Mouse (Mus musculus) megakaryocyte, adult 5-6 weeks (primary cell): ENCODE measurements around the gene Hdc. TPM values are rescaled to one million over a fixed set of nuclear protein-coding genes. Genes with fewer than 3 reads are reported as not detected.
A peak's percentile ranks its signal among the peaks of the same experiment; 100 is the strongest.

ENCODE experiments used
- ATAC-seq: 2 replicates; pipeline ENCODE4 v1.8.0; 2016; ENCODE audit warnings: mild to moderate bottlenecking, inconsistent platforms; ENCODE audit not compliant: poor library complexity, severe bottlenecking
- total RNA-seq, 2 experiments: library from RNA; stranded (forward) in 1 of 2; stranded (reverse) in 1 of 2; fragments of 153-499, 151-499 nt in 1 of 2; fragments of 221-1000, 200-1000 nt in 1 of 2; gene quantifications; 2 replicates each; pipeline versions ENCODE4 v1.2.3 to v1.2.4; 2015 to 2017

Gene Hdc
- total RNA-seq, 2 experiments from 2014 or later = 21.5 to 42.8 TPM

DNA sequence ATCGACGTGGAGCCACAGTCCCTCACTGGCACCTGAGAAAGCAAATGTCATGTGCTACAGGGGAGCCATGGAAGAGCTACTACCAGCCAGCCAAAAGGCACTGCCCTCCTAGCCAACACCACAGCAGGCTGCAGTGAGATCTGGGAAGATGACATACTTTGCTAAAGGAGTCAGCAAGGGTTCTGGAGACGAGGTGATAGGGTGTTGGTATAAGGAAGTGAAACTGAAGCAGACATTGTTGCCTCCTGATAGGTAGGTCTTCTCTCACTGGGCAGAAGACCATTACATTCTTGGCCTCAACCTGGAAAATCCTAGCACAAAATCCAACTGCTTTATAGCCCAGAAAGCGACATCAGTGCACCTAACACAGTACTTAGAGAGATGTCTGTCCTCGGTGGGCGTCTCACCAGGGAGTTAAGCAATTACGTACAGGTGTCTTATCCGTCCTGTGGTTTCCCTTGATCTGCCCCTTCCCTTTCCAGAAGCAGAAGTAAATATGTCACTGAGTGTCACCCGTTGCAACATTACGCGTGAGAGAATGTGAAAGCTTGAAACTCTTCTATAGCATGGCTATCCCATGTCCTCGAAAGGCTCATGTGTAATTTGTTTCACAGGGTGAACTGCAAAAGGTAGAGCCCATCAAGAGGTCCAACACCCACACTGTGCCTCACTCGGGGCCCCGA, 17.0 kb downstream of the Hdc start:
- ATAC-seq = peak; percentile 60

DNA sequence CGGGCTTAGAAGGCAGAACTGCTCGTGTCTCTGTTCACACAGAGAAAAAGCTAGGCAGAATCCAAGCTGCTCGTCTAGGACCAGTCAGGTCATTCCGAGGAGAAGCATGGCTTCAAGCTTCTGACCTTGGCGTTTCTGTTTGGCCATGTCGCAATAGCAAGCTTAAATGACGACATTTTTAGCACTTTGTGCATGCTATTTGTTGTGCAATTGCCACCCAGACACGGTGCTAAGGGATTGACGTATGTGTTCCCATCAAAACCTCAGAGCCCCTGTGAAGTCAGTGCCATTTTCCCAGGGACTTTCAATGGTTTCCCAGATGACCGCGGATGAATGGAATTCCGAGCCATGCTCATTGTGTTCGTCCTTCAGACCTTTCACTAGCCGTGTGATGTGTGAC, 18.6 kb downstream of the Hdc start:
- ATAC-seq = peak; percentile 42

DNA sequence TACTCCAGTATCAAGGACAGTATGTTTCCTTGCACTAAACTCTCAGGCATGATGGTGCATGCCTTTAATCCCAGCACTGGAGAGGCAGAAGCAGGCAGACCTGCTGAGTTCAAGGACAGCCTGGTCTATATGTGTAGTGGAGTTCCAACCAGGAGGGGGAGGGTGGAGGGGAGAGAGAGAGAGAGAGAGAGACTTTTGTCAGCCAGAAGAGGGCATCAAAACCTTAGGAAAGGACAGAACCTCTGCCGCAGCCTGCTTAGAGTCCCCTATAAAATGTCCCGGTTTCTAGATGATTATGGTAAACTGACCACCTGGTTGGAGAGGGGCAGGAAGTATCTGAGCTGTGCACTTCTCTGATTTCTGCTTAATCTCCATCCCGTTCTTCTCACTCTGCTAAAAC, 20.1 kb downstream of the Hdc start:
- no peak for ATAC-seq

DNA sequence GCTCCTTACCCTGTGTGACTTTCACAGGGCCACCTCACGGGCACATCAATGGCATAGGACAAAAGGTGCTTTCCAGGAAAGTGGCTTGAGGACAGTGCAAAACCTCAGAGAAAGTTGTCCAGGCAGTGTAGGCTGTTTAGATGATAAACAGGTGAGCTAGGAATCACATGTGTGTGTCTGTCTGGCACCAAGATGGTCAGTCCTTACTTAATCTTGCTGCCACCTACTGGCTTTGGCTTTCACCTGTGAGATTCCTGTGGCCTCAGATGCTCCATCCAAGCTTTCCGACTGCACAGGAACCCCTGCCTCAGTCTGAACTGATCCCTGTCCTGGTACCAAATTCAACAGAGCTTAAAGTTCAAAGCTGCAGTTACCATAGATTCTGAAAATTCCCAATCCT, 20.7 kb downstream of the Hdc start:
- no peak for ATAC-seq

DNA sequence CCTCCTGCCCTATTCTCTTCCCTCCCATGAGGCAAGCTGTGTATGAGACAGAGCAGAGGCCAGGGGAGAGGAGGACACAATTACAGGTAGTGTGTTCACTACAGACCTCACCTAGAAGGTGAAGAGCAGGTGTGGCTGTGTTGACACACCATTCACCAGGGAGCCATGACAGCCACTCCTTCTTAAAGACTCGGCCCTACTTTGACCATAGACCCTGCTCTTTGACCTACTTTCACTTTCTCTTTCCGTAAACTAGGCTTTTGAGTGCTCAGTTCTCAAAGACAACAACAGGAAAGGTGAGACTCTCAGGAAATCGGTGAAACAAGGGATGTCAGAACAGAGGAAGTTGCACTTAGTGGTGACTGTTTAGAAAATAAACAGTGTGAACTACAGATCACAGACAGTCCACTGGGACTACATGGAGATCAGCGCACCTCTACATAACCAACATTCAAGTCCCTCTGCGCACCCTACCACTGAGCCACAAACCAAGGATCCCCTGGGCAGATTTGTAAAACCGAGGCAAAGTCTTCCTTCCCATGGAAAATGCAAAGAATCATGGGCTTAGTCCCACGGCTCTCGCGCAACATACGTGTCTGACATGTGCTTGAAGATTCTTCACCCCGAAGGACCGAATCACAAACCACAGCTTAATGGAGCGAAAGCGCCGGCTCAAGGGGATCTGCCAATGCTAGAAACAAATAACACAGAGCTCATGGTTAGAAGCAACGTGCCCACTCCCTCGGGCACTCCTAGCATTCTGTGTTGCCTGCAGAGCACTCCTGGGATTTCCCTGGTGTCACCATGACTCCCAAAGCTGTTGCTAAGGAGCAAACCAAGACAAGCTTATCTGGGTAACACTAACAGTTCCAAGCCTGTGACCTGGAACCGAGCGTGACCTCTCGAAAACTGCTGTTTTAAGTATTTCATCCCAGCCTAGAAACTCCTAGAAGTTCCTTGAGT, 21.5 kb downstream of the Hdc start:
- ATAC-seq = peak; percentile 19

DNA sequence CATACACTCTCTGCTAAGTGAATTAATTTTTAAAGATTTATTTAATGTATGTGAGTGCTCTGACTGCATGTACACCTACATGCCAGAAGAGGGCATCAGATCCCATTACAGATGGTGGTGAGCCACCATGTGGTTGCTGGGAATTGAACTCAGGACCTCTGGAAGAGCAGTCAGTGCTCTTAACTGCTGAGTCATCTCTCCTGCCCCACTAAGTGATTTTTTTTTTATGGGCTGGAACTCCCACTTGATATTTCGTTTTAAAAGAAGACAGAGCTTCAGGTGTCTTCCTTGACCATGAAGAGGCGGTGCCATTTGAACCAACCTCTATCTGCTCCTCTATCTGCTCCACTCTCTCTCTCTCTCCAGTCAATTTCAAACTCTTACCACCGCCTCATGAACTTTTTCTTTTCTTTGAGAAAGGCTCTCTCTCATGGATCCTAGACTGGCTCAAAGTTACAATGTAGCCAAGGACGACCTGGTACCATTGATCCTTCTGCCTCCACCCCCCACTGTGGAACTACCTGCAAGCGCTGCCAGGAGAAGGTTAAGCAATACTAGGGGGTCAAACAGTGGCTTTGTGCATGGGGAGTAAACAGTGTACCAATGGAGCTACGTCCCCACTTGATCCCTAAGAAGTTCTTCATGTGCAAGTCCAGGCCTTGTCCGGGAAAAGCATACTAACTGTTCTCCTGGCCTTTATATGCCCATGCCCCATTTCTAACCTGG, 22.6 kb downstream of the Hdc start:
- no peak for ATAC-seq

DNA sequence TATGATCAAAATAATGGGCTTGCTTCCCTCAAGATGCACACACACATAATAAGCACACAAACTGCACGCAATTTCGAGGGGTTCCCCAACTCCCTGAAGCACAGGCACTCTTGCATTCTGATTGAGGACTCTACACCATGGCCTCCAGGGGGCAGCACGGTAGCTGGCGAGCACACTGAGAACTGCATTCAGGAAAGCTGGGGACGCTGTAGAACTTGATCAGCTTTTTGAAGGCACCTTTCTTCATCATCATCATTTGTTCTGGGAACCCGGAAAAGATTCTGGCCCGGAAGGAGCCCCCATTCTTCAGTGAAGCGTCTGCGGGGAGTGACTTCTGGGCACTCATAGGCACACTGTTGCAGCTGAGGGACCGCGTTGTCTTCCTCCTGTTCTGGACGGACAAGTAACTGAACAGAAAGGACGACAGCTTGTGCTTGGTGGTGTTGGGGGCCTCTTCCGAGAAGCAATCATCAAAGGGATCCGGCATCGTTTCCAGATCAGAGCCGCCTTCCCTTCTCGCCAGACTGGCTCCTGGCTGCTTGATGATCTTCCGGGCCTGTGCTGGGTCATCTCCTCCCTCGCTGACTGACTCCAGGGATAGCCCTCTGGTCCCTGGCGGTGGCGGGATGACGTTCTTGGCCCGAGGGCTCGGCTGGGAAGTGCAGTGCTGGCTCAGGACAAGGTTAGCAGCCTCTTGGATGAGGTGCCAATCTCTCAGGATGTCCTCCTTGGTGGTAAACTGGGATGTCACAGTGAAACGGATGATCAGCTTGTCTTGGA, 25.1 kb downstream of the Hdc start:
- ATAC-seq = peak; percentile 86

DNA sequence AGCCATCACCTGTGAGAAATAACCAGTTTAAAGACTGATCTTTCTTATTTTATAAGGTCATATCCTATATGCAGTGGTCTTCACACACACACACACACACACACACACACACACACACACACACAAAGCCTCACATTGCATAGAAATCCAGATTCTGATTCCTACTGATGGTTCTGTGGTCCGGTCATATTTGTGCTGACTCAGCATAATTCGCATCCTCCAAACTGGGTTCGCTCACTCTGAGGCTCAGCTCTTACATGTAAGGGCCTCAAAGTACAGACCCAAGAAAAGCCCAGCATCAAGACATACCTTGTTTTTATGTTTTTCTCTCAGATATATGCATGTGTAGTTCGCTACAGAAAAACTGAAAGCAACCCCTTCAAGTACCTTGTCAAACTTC, 27.8 kb downstream of the Hdc start:
- no peak for ATAC-seq

DNA sequence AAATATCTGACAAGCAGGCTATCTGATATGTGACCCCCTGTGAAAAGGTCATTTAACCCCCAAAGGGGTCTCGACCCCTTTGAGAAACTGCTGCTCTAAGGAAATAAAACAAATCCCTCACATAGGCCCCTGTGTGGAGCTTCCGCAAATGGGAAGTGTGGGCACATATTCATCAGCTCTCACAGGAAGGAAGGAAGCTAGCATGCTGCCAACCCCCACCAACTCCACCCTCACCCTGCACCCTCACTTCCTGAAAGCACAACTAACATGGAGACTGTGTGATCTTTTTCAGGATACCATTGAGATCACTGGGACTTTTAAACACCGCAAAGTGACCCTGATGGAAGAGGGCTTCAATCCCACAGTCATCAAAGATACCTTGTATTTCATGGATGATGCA, 31.6 kb downstream of the Hdc start:
- ATAC-seq = peak; percentile 99

DNA sequence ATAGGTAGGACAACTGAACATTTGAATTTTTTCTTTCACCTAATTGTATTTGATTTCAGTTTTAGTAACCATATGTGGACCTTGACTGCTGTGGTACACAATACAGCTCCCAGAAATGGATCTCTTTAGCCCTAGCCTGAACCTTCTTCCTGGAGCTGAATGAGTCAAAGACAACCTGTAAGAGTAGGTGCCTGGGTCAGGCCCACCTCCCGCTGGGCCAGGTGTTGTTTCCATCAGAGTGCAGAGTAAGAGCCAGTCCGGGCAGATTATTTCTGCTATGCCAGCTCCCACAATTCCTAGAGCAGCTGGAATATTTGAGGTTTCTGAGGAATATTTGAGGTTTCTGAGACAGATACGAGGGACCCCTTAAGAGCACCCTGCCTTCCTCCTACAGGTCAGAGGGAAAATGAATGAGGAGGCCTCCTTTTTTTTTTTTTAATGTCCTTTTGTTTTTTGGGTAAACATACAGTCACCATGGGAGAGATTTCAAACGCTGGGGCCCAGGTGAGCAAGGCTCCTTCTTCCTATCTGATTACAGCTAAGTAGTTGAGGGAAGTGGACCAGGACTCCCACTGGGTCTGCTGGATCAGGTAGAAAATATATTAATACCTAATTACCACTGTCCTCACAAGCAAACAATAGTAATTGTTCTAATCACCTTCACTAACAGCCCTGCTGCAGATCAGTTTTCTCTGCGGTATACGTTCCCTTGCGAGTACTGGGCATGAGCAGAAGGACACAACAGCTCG, 34.3 kb downstream of the Hdc start:
- no peak for ATAC-seq

DNA sequence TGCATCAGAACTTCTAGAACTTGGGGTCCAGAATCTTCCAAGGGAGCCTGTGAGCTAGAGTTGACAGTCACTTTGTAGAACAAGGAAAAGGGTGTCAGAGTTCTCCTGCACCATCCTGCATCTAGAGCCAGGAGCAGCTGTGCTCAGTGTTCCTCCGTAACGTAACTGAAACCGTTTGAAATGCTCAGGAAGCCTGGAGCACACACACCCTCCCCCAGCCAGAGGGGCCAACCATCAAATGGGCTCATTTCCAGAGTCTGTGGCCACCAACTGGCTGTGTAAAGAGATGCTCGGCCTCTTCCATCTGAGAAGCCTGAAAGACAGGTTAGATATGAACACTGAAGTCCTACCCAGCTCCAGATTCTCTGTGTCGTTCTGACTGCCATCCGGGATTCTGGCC, 35.1 kb downstream of the Hdc start:
- ATAC-seq = no peak

DNA sequence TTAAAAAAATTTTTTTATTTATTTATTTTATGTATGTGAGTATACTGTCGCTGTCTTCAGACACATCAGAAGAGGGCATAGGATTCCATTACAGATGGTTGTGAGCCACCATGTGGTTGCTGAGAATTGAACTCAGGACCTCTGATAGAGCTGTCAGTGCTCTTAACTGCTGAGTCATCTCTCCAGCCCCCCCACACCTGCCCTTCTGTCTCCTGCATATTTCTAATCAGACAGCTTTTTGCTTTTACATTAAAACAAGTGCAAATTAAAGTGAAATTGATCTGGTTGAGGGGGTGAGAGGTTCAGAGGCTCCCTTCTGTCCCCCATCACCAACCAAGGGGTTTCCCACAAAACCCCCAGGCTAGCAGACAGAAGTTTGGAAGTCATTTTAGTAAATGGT, 39.8 kb downstream of the Hdc start:
- no peak for ATAC-seq

DNA sequence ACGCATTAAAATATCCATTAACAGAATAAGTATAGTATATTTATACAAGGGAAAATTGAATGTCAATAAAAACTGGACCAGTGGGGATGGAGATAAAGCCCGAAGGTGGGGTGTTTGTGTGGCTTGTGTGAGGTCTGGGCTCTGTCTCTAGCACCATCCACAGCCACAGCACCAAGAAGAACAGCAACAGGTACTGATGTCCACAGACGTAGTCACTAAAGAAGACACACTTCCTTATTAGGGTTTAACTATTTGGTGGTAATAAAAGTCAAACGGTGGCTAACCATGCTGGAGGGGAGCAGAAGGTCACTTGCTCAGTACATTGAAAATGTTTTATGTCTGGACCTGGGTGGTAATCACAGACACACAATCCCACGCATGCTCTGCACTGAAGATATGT, 41.7 kb downstream of the Hdc start:
- no peak for ATAC-seq

DNA sequence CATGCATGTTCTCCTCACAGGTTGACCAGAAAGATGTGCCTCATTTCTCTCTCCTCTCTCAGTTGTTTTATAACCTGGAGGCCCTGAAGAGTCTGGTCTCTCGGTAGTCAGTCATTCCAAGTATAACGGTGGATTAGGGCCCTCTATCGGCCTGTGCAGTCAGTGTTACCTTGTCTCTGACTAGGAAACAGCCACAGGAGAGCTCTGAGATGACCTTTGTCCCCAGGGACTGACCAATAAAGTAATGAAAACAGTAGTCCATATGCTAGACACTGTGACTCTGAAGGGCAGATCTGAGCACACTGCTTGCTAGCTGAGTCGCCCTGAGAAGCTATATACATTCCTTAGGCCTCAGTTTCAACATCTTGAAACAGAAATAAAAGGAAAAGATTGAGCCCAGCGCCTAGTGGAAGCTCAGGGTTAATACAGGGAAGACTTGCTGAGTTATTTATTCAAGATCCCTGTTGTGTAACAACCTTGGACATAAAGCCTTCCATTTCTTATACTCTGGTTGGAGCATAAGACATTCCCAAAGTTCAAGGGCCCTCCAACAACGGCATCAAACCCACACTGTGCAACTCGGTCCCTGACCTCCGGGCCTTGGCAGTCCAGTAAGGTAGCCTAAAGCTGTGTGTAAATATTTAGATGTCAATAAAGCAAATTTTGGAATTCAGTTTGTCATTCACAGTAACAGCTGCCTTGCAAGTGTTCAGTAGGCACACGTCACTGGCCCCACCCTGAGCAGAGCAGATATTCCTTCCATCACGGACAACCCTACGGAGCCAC, 43.5 kb downstream of the Hdc start:
- ATAC-seq = no peak

DNA sequence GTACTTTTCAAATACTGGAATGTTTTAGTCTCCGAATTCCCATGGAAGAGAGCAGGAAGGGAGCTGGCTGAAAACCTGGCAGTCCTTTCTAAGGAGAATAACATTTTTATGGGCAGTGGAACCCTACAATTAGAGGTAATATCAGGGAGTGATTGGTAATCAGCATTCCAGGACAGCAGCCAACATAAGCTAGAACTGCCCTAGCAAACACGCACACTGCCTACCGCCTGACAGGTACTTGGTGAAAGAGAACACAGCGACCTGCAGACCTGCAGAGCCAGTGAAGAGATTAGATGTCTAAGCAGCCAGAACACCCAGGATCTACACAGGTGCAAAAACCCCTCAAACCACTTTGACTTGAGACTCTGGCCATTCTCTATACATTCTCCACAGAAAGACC, 46.4 kb downstream of the Hdc start:
- ATAC-seq = no peak

DNA sequence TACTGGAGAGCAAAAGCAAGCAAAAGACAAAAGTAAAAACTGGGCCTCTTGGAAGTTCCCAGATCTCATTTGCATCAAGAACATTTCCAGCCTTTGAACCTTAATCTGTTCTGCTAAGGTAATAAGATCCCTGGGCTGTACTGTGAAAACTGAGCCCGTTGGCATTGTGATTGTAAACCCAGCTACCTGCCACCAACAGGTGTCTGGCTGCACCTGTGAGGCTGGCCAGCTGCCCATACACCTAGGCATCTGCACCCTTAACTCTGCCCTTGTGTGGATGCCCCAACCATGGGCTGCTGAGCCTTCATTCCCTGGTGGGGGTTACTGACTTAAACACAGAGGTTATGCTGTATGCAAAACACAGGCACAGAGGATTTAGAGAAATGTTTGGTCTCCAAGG, 46.9 kb downstream of the Hdc start:
- no peak for ATAC-seq

DNA sequence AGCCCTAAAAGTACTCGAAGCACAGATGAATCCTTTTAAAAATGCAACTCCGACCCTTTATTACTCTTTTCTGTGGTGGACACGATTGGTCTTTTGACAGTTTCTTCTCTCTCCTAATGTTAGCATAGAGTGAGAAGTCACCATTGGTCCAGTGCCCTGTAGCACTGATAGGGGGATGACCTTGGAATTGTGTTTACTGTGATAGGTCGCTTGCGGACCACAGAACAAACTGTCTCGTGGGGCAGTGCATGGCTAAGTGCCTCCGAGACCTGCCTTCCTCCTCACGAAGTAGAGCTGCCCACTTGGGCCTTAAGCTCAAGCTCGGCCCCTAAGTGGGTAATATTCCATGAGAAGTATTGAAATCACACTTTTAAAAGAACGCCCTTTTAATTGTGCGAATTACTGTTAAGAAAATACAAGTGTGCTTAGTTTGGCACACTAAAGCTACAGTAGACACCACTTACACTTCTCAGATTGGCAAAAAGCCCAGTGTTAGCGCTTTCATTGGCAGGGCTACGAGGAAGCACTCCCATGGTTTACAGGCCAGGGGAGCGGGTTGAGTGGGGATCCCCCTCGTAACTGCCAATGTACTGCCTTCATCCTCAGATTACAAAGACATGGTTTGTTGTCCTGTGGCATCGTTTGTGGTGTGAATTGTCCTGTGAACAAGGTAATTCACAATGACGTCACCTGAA, 55.5 kb downstream of the Hdc start:
- no peak for ATAC-seq

DNA sequence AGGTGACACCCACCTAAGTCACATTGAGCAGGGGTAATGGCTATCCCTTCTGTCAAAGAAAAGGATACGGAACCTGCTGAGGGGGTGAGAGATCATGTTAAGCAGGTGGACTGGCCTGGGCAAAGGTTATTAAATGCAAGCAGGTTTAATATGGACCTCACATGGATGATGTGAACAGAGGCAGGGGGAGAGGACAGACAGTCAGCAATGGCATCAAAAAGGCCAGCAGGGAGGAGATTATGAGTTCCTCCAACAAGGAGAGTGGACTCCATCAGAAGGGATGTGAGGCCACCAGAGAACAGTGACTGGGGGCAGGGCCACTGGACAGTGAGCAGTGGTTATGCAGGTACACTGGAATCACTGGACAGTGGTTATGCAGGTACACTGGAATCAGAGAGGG, 59.0 kb downstream of the Hdc start:
- ATAC-seq = no peak

DNA sequence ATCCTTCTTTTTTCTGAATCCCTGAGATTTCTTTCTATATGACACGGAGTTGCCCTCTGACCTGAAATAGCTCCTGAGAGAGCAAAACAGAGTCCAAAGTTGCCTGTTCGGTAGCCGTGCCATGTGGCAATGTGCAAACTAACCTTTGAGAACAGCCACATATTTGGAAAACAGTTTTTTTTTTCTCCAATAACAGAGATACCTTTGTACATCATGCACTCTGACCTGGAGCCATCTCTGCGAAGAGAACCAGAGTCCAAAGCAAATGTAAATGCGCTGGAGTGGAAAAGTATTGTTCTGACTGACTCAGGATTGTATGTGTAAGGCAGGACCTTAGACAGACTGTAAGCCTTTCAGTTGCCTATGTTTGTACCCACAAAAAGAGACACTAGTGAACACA, 63.6 kb downstream of the Hdc start:
- ATAC-seq = no peak
